Mouse (Mus musculus) embryonic facial prominence, embryonic 12.5 days (tissue): ENCODE measurements around the gene E2f2. TPM values are rescaled to one million over a fixed set of nuclear protein-coding genes. Genes with fewer than 3 reads are reported as not detected.

Source experiments
- ATAC-seq: fragments of 200-750 bp; cut with Nextera tagmentation; 2 replicates; pipeline ENCODE4 v1.8.0; 2017; ENCODE audit not compliant: insufficient number of reproducible peaks, insufficient read depth, low FRiP score, low TSS enrichment
- H3K27ac ChIP-seq: fragments of 300-500 bp; sonication (generic); 2 replicates; pipeline ENCODE4 v1.5.1; 2016; ENCODE audit warnings: mild to moderate bottlenecking
- H3K27me3 ChIP-seq: fragments of 300-500 bp; sonication (generic); 2 replicates; pipeline ENCODE4 v1.6.1; 2016; ENCODE audit warnings: mild to moderate bottlenecking, moderate library complexity
- H3K36me3 ChIP-seq: fragments of 300-500 bp; sonication (generic); 2 replicates; pipeline ENCODE4 v1.6.1; 2016; ENCODE audit warnings: mild to moderate bottlenecking
- H3K4me1 ChIP-seq: fragments of 300-500 bp; sonication (generic); 2 replicates; pipeline ENCODE4 v1.6.1; 2016
- H3K4me2 ChIP-seq: fragments of 300-500 bp; sonication (generic); replicated peaks from 2 replicates; pipeline ENCODE4 v1.6.1; 2016; ENCODE audit warnings: mild to moderate bottlenecking, moderate library complexity
- H3K4me3 ChIP-seq: fragments of 300-500 bp; sonication (generic); 2 replicates; pipeline ENCODE4 v1.5.1; 2016; ENCODE audit warnings: mild to moderate bottlenecking
- H3K9ac ChIP-seq: fragments of 300-500 bp; sonication (generic); 2 replicates; pipeline ENCODE4 v1.6.1; 2016; ENCODE audit warnings: mild to moderate bottlenecking, moderate library complexity
- H3K9me3 ChIP-seq: fragments of 300-500 bp; sonication (generic); 2 replicates; pipeline ENCODE4 v1.6.1; 2016; ENCODE audit warnings: mild to moderate bottlenecking, moderate library complexity
- WGBS: fragments of 180-500 bp; shearing (Covaris S2); methylation state at CpG from one replicate; pipeline ENCODE4 v1.1.7; 2016; 5-methylcytosine and 5-hydroxymethylcytosine counted together
- polyA plus RNA-seq: library from polyadenylated mRNA; unstranded; fragments of >200 nt; fragmentation: Nextera tagmentation; extraction: Ambion mirVana; gene quantifications from 2 replicates; pipeline ENCODE4 v1.2.1, GENCODE M21; 2016

E2f2 gene
- polyA plus RNA-seq, 1 experiment from 2014 or later = 8.7 TPM

GRCm38 (mm10) chr4:136163448-136163847, 8.7 kb upstream of the E2f2 start:
- no peak overlapping the region for H3K4me3 ChIP-seq
- H3K4me2 ChIP-seq = no peak overlapping the region
- under 1% methylated on average over 11 of the region's 11 CpGs for WGBS
- no peak overlapping the region for H3K9ac ChIP-seq
- H3K27ac ChIP-seq = no peak overlapping the region
- H3K27me3 ChIP-seq = no peaks in the 10 kb centered on the region
- H3K4me1 ChIP-seq = peaks cover 12% of the 10 kb centered on the region
- no peaks in the 10 kb centered on the region for H3K36me3 ChIP-seq
- no peaks in the 10 kb centered on the region for H3K9me3 ChIP-seq
- peak; percentile 48 for ATAC-seq

GRCm38 (mm10) chr4:136164981-136165380, 7.2 kb upstream of the E2f2 start:
- Histone ChIP-seq H3K27ac (no peak overlapping the region), H3K4me1 (peaks cover 4% of the 10 kb centered on the region), H3K36me3 (no peaks in the 10 kb centered on the region), H3K9me3 (no peaks in the 10 kb centered on the region), H3K4me3 (no peak overlapping the region), H3K4me2 (no peak overlapping the region), H3K27me3 (no peaks in the 10 kb centered on the region), H3K9ac (no peak overlapping the region)
- 65% methylated on average over 8 of the region's 8 CpGs for WGBS
- ATAC-seq = no peak

- H3K4me2 ChIP-seq = no peak overlapping the region
- WGBS = 84% methylated on average over 3 of the region's 3 CpGs
- H3K27ac ChIP-seq = no peak overlapping the region
Observed at GRCm38 (mm10) chr4:136167701-136168100, 4.5 kb upstream of the E2f2 start.

GRCm38 (mm10) chr4:136170401-136170800, 1.8 kb upstream of the E2f2 start:
- H3K9ac ChIP-seq = no peak overlapping the region
- no peak overlapping the region for H3K4me3 ChIP-seq
- H3K9me3 ChIP-seq = no peaks in the 10 kb centered on the region
- no peaks in the 10 kb centered on the region for H3K36me3 ChIP-seq
- H3K27ac ChIP-seq = no peak overlapping the region
- no peaks in the 10 kb centered on the region for H3K27me3 ChIP-seq
- WGBS = 81% methylated on average over 4 of the region's 4 CpGs
- ATAC-seq = no peak
- H3K4me2 ChIP-seq = no peak overlapping the region
- peaks cover 30% of the 10 kb centered on the region for H3K4me1 ChIP-seq

More at GRCm38 (mm10) chr4:136167701-136168100, 4.5 kb upstream of the E2f2 start:
- Histone ChIP-seq H3K4me3 (no peak overlapping the region), H3K9me3 (no peaks in the 10 kb centered on the region), H3K36me3 (no peaks in the 10 kb centered on the region), H3K9ac (no peak overlapping the region), H3K4me1 (peaks cover 5% of the 10 kb centered on the region; the same call in 1 of the 2 replicates), H3K27me3 (no peaks in the 10 kb centered on the region)
- ATAC-seq = no peak

GRCm38 (mm10) chr4:136171455-136171854, 739 bp upstream of the E2f2 start:
- no peak for ATAC-seq
- Histone ChIP-seq H3K4me2 (peak overlapping the region; percentile 99), H3K27me3 (no peaks in the 10 kb centered on the region), H3K9ac (peak overlapping the region; percentile 57), H3K9me3 (no peaks in the 10 kb centered on the region), H3K4me1 (peaks cover 33% of the 10 kb centered on the region), H3K4me3 (peak overlapping the region; percentile 58), H3K36me3 (no peaks in the 10 kb centered on the region), H3K27ac (no peak overlapping the region)
- WGBS = 23% methylated on average over 12 of the region's 12 CpGs

- no peaks in the 10 kb centered on the region for H3K9me3 ChIP-seq
- no peaks in the 10 kb centered on the region for H3K27me3 ChIP-seq
- H3K4me3 ChIP-seq = peak overlapping the region; percentile 58
- WGBS = under 1% methylated on average over 43 of the region's 67 CpGs
- no peaks in the 10 kb centered on the region for H3K36me3 ChIP-seq
- ATAC-seq = peak; percentile 29; the same call in 1 of the 2 replicates
- peak overlapping the region; percentile 77 for H3K9ac ChIP-seq
- peaks cover 44% of the 10 kb centered on the region for H3K4me1 ChIP-seq
- peak overlapping the region; percentile 63 for H3K27ac ChIP-seq
- peak overlapping the region; percentile 99 for H3K4me2 ChIP-seq
Observed at GRCm38 (mm10) chr4:136172542-136173209, 482 bp downstream of the E2f2 start.

GRCm38 (mm10) chr4:136173210-136173715, 1.1 kb downstream of the E2f2 start:
- peak overlapping the region; percentile 99 for H3K4me2 ChIP-seq
- no peaks in the 10 kb centered on the region for H3K36me3 ChIP-seq
- peak overlapping the region; percentile 77 for H3K9ac ChIP-seq
- peak overlapping the region; percentile 63; the same call in 1 of the 2 replicates for H3K27ac ChIP-seq
- peak overlapping the region; percentile 58 for H3K4me3 ChIP-seq
- peaks cover 47% of the 10 kb centered on the region for H3K4me1 ChIP-seq
- no peak for ATAC-seq
- H3K27me3 ChIP-seq = no peaks in the 10 kb centered on the region
- H3K9me3 ChIP-seq = no peaks in the 10 kb centered on the region
- WGBS = 3% methylated on average over 14 of the region's 14 CpGs

GRCm38 (mm10) chr4:136174216-136175193, 2.3 kb downstream of the E2f2 start:
- peak overlapping the region; percentile 17; the same call in 1 of the 2 replicates for H3K27ac ChIP-seq
- H3K27me3 ChIP-seq = no peaks in the 10 kb centered on the region
- no peak for ATAC-seq
- peaks cover 47% of the 10 kb centered on the region for H3K4me1 ChIP-seq
- no peaks in the 10 kb centered on the region for H3K36me3 ChIP-seq
- WGBS = 69% methylated on average over 13 of the region's 13 CpGs
- H3K9me3 ChIP-seq = no peaks in the 10 kb centered on the region
- peak overlapping the region; percentile 99 for H3K4me2 ChIP-seq
- H3K9ac ChIP-seq = 0 out of 2 replicates have a peak overlapping the region, but pooled peaks have one; percentile 77
- peak overlapping the region; percentile 58; the same call in 1 of the 2 replicates for H3K4me3 ChIP-seq

GRCm38 (mm10) chr4:136176022-136176552, 3.9 kb downstream of the E2f2 start:
- WGBS = 60% methylated on average over 10 of the region's 10 CpGs
- Histone ChIP-seq H3K4me3 (no peak overlapping the region), H3K9ac (no peak overlapping the region), H3K9me3 (no peaks in the 10 kb centered on the region), H3K27me3 (no peaks in the 10 kb centered on the region), H3K27ac (no peak overlapping the region), H3K4me1 (peaks cover 54% of the 10 kb centered on the region), H3K4me2 (no peak overlapping the region), H3K36me3 (no peaks in the 10 kb centered on the region)
- ATAC-seq = no peak

- no peak for ATAC-seq
- 0 out of 2 replicates have a peak overlapping the region, but pooled peaks have one; percentile 1 for H3K4me3 ChIP-seq
- H3K27me3 ChIP-seq = no peaks in the 10 kb centered on the region
- 0 out of 2 replicates have a peak overlapping the region, but pooled peaks have one; percentile 1 for H3K4me2 ChIP-seq
- H3K9ac ChIP-seq = no peak overlapping the region; the same call in 1 of the 2 replicates
- H3K36me3 ChIP-seq = no peaks in the 10 kb centered on the region
- peaks cover 49% of the 10 kb centered on the region for H3K4me1 ChIP-seq
- peak overlapping the region; percentile 60; the same call in 1 of the 2 replicates for H3K27ac ChIP-seq
- no peaks in the 10 kb centered on the region for H3K9me3 ChIP-seq
- WGBS = 36% methylated on average over 8 of the region's 8 CpGs
Observed at GRCm38 (mm10) chr4:136177244-136177611, 5.0 kb downstream of the E2f2 start.
